Mouse (Mus musculus): ENCODE measurements around the gene Lcn12.

Gene Lcn12

DNA sequence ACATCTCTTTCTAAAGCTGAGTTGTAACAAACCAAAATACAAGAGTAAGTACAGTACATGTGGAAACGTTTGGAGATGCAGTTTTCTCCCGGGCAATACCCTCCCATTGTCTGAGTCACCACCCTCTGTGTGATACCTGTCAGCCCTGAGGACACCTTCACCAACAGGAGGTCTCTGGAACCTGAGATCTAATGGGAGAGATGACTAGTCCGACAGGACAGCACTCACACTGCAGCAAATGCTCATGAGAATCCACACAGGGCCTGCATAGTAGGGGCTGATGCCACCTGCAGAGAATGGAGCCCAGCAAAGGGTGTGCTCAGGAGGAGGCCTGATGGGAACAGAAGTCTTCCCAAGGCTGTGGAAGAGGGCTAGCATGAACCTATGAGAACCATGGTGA is 32.3 kb downstream of the Lcn12 start:
- DNase-seq (ENCODE audit: low read depth, low spot score): no peak

DNA sequence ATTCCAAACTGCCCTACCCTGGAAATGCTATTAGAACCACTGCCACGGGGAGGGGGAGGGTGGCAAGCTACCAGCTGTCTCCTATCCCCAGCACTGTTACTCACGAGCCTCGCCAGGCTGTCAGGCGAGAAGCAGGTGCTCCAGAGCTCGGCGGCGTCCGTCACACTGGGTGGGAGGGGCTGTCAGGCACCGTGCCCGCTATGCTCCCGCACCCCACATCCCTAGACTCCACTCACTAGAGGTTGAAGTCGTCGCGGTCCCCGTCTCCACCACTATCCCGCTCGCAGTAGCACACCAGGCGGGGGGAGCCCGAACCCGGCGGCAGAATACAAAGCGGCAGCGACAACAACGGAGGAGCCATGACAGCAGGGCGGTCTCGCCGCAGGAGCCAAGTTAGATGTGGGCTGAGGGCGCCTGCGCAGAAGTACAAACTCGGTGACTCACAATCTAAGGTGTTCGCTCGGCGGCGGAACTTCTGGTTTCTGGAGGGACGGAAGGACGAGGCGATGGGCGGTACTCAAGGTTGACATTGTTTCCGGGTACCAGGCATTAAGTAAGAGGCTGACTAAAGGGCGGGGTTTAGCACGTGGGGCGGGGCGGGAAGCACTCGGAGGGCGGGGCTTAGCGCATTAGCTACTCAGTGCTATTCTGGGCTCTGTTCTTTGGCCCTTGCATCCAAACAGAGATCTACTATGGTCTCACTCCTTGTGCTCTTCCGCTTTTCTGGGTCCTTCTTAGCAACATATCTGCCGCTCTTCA is 33.0 kb downstream of the Lcn12 start, which contains the start of gene Paxx:
Paxx (minus strand) TSS at position 544 of the 759 bp plus-strand sequence.
- peak; percentile 99 for DNase-seq (ENCODE audit: low read depth, low spot score)

DNA sequence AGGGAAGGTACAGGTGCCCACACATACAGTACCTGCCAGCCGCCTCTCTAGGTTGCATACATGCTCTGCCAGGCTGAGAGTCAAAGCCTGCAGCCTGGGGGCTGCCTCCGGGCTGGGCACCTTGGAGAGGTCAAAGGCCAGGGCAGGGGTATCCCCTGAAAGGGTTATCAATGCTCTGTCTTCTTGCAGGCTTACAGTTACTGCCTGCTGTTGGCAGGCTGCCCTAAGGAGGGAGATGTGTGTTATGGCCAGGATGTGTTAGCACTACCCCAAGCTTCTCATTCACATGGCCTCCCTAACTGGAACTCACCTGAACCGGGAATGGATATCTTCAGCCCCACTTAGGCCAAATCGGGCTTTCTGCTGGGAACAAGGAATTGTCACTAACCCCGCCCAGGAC is 33.6 kb downstream of the Lcn12 start:
- DNase-seq (ENCODE audit: low read depth, low spot score): no peak

DNA sequence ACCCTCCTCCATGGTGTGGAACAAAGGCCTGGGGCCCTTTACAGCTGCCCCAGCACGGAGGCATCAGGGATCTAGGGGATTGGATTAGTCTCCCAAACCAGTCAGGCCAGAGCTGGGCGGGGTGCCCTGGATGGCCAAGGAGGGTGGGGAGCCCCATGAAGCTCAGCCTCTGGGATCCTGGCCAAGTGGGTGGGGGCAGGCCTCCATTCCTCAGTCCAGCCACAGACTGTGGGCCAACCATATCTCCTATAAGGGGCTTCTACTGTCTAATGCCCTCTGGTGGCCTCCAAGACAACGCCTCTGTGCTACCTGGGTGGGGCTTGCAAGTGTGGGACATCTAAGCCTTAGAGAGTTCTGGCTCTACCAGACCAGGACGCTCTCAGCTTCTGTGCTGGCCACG is 34.8 kb downstream of the Lcn12 start:
- DNase-seq (ENCODE audit: low read depth, low spot score): no peak

DNA sequence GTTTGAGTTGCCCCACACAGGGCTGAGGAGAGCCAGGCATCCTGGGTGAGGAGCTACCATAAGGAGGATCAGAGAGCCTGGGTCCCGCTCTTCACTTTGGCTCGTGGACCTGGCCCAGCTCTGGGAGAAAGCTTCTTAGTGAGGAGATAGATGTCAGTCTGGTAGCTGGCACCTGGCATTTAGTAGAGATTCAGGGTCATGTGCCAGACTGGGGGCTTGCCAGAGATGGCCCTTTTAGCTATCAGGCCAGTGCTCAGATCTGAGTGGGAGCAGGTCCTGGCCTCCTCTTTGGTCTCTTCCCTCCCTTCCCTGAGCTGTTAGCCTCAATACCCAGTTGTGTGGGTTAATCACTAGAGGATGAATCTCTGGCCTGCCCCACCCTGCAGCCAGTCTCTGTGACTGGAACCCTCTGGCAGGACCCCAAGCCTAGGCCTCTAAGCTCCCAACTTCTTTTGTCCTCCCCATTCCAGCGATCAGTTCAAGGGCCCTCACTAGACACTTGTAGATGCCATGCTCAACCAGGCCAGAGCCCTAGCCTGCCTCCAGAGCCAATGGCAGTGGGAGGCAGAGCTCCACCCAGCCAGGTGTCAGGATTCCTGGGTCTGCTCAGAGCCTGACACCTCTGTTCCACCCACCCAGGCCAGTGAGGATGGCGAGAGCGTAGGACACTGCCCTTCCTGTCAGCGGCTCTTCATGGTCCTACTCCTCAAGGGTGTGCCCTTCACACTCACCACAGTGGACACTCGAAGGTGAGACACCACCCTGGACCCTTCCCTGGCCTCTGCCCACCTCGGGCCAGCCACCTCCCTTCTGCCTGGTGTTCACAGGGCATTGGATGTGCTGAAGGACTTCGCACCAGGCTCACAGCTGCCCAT is 36.5 kb downstream of the Lcn12 start:
- DNase-seq (ENCODE audit: low read depth, low spot score): no peak

DNA sequence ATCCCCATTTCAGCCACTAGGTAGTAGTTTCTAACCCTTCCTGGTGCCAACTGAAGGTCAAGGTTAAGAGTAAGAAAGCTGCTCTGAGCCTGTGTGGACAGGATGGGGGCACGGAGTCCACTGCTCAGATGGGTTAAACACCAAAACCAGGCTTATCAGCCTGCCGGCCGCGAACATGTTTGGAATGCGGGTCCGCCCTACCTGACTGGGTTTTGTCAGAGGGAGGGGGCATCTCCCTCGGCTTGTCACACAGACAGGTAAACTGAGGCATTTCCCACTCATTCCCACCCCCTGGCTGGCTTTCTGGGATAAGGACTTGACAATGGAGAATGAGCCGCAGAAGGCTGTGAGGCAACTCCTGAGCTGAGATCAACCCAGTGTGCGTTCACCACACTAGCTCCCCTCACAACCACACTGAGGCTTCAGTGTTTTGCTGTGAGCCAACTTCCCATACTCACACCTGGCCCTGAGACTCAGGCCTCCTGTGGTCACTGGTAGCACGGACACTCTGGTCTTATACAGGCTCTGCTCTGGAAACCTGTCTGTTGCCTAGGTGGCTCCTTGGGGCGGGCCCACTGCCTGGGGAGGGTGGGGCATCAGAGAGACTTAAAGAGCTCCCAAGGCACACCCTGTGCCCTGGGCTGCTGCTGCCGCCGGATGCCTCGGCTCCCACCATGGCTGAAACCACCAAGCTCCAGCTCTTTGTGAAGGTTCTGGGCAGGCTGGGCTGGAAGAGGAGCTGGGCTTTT is 37.3 kb downstream of the Lcn12 start, which contains the start of gene Clic3:
Clic3 (plus strand) TSS at position 634 of the 749 bp plus-strand sequence.
- DNase-seq (ENCODE audit: low read depth, low spot score): peak; percentile 67

- no peak for DNase-seq (ENCODE audit: low read depth, low spot score)
Observed at GRCm38 (mm10) chr2:25452951-25453350, 40.8 kb downstream of the Lcn12 start.

DNA sequence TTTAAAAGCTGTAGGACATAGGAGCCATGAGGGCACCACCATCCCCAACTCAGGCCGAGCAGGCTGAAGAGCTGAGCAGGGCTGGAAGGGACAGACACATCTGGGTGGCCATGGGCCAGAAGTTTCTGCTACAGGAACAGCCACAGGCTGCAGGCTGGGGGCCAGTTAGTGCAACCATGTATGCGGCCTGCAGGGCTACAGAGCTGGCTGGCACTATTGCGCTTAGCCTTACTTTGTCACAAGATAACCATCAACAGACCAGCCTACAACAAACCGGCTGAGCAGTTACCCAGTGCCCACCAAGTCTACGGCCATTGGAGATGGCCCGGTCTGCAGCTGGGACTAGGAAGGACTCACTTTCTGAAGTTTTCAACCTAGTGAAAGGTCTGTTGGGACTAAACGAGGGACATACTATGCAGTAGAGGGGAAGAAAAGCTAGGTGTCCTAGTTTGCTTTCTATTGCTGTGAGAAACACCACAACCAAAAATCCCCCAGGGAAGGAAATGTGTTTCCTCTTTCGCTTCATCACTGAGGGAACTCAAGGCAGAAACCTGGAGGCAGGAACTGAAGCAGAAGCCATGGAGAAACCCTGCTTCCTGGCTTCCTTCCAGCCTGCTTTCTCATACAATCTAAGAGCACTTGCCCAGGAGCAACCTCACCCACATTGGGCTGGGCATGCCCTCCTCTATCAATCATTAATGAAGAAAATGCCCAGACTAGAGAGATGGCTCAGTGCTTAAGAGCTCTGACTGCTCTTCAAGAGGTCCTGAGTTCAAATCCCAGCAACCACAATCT is 42.7 kb downstream of the Lcn12 start:
- no peak for DNase-seq (ENCODE audit: low read depth, low spot score)

- DNase-seq (ENCODE audit: low read depth, low spot score): no peak
Observed at GRCm38 (mm10) chr2:25442682-25443081, 51.0 kb downstream of the Lcn12 start.

DNA sequence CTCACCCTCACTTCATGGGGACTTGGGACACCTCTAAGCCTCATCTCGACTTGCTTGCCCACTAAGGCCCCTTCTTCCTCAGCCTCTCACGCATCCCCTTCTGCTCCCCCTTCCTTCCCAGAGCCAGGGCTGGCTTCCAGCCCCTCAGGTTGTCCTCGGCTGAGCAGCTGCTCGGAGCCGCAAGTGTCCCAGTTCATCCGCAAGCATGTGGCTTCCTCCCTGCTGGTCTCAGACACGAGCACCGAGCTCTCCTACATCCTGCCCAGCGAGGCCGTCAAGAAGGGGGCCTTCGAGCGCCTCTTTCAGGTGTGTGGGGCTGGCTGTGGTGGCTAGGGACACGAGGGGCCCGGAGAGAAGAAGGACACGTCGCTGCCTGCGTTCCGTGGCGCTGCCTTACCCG is 52.6 kb downstream of the Lcn12 start:
- no peak for DNase-seq (ENCODE audit: low read depth, low spot score)

Measured in ZHBTc4 (cell line).